Mouse (Mus musculus) testis, adult 2 months (tissue): Measurements from ENCODE around the gene Chn2.

ENCODE experiments used
- CTCF ChIP-seq: fragments of 200-500 bp; IDR thresholded peaks from 2 replicates; pipeline ENCODE4 v1.5.1; 2012; ENCODE audit warnings: low read depth, mild to moderate bottlenecking, inconsistent platforms, low read length, moderate library complexity; ENCODE audit not compliant: control insufficient read depth, insufficient read depth, insufficient replicate concordance
- POLR2A ChIP-seq: fragments of 200-500 bp; IDR thresholded peaks from 2 replicates; pipeline ENCODE4 v1.6.1; 2012; ENCODE audit warnings: low read depth, mild to moderate bottlenecking, inconsistent platforms, low read length, moderate library complexity; ENCODE audit not compliant: control insufficient read depth

DNA sequence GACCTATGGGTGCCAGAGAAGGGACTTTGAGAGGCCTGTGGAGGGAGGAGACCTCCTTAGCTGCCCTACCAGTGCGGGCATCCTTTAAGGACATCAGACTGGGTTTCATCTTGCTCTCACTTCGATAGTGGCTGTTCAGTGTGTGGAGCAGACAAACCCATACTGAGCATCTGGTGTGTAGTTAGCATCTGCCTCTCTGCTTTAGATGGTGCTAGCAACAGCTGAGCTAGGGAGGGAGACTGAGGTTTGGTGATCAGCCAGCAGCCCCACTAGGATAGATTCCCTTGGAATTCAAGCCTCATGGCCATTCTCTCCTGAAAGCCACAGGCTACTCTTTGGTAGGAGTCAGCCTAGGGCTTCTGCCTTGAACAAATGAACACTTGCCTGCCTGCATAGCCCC, 117.7 kb downstream of the Chn2 start:
- TF ChIP-seq POLR2A: no peak
- no peak for TF ChIP-seq CTCF
